Mouse (Mus musculus): ENCODE measurements around the gene Ccna1. TPM values are rescaled to one million over a fixed set of nuclear protein-coding genes. Genes with fewer than 3 reads are reported as not detected.
A peak's percentile ranks its signal among the peaks of the same experiment; 100 is the strongest.

Gene Ccna1
- polyA plus RNA-seq, 1 experiment from 2014 or later = 2.6 TPM

- peak overlapping the region; percentile 81 for H3K27ac ChIP-seq
- no peak for DNase-seq (ENCODE audit: low spot score)
- 6% methylated on average over 11 of the region's 11 CpGs for WGBS
- H3K4me1 ChIP-seq = peaks cover 17% of the 10 kb centered on the region
- H3K9me3 ChIP-seq (replicated peaks) = no peaks in the 10 kb centered on the region
- peak overlapping the region; percentile 73 for H3K4me3 ChIP-seq
- H3K27me3 ChIP-seq (ENCODE audit: low read depth, poor library complexity, severe bottlenecking) = peaks cover 65% of the 10 kb centered on the region
- H3K36me3 ChIP-seq = no peaks in the 10 kb centered on the region
Observed at GRCm38 (mm10) chr3:55055747-55056120, 433 bp upstream of the Ccna1 start.

DNA sequence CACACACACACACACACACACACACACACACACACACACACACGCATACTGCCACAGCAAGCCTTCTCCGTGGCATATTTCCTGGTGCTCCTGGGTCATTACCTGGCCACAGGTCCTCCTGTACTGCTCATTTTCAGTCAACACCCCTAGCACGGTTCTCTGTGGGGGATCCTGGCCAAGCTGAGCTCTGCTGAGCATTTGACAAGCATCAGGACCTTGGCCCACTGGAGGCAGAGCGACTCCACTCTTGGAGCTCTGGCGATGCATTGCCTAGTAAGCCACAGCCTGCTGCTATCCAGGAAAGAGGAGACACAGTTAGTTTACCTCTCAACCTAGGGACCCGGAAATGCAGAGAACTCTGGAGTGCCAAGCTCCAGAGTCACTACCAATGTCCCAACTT, 1.1 kb downstream of the Ccna1 start:
- Histone ChIP-seq H3K27me3 (ENCODE audit: low read depth, poor library complexity, severe bottlenecking) (peaks cover 65% of the 10 kb centered on the region), H3K27ac (peak overlapping the region; percentile 81; the same call in 1 of the 2 replicates), H3K9me3 (replicated peaks) (no peaks in the 10 kb centered on the region), H3K4me3 (peak overlapping the region; percentile 73), H3K4me1 (peaks cover 17% of the 10 kb centered on the region), H3K36me3 (no peaks in the 10 kb centered on the region)
- no peak for DNase-seq (ENCODE audit: low spot score)
- 47% methylated on average over 6 of the region's 6 CpGs for WGBS

DNA sequence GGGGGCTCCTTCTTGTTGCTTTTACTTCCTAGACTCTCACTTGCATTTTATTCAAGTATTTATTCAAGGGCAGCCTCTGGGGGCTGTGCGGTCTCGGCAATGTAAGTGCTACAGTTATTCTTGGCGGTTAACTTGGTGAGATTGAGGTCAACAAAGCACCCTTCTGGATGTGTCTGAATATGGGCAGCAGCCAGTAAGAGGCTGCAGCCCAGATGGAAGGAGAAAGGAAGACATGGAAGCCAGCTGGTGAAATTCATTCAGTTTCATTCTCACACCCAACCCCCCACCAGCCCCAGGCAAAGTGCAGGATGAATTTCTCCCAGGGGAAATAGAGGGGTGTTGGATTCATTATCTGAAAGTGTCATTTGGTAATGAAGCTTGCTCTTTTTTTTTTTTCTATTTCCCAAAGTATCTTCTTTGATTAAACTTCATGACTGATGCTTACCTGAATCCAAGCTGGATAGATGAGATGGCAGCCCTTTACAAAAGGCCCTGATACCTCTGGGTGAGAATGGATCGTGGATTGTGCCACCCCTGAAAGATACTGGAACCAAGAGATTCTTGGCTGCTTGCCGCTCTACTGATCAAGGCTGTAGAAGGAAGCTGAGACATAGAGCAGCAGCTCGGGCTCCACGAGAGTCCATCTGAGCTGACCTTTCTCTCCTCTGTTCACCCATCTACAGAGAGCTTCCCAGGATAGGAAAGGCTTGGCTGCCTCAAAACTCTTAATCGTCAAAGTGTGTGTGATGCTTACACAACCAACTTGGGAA, 10.5 kb downstream of the Ccna1 start:
- no peaks in the 10 kb centered on the region for H3K9me3 ChIP-seq (replicated peaks)

DNA sequence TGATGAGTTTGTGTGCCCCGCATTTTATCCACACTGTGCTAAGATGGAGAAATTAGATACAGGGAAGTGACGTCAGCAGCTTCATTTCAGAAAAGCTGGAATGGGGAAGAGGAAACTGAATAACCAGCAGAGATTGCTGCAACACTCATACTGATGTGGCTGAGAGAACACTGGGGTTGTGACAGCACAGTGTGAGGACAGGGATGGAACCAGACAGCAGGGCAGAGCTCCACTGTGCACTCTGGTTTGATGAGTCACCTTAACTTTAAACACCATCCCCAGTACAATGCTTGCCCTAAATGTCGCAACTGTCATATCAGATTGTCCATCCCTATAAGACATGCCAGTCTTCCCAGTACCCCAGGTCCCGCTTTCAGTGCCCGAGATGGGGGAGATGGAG, 17.7 kb downstream of the Ccna1 start:
- H3K27me3 ChIP-seq (ENCODE audit: low read depth, poor library complexity, severe bottlenecking) = no peaks in the 10 kb centered on the region
- no peaks in the 10 kb centered on the region for H3K36me3 ChIP-seq
- no peak overlapping the region for H3K4me3 ChIP-seq
- H3K9me3 ChIP-seq (replicated peaks) = no peaks in the 10 kb centered on the region
- H3K27ac ChIP-seq = no peak overlapping the region
- DNase-seq (ENCODE audit: low spot score) = no peak
- 91% methylated on average over 5 of the region's 5 CpGs for WGBS
- H3K4me1 ChIP-seq = peaks cover 9% of the 10 kb centered on the region

More for the DNA sequence above, 10.5 kb downstream of the Ccna1 start:
- H3K36me3 ChIP-seq = no peaks in the 10 kb centered on the region
- no peaks in the 10 kb centered on the region for H3K4me1 ChIP-seq
- no peak overlapping the region for H3K27ac ChIP-seq
- H3K4me3 ChIP-seq = no peak overlapping the region
- no peak for DNase-seq (ENCODE audit: low spot score)
- H3K27me3 ChIP-seq (ENCODE audit: low read depth, poor library complexity, severe bottlenecking) = no peaks in the 10 kb centered on the region
- WGBS = 81% methylated on average over 8 of the region's 8 CpGs

- 81% methylated on average over 7 of the region's 7 CpGs for WGBS
- Histone ChIP-seq H3K27ac (no peak overlapping the region), H3K9me3 (replicated peaks) (no peaks in the 10 kb centered on the region), H3K36me3 (no peaks in the 10 kb centered on the region), H3K27me3 (ENCODE audit: low read depth, poor library complexity, severe bottlenecking) (no peaks in the 10 kb centered on the region), H3K4me3 (no peak overlapping the region), H3K4me1 (0 out of 2 replicates have a peak, but pooled peaks cover 3% of the 10 kb centered on the region)
- no peak for DNase-seq (ENCODE audit: low spot score)
Observed at GRCm38 (mm10) chr3:55027271-55027840, 27.9 kb downstream of the Ccna1 start.

DNA sequence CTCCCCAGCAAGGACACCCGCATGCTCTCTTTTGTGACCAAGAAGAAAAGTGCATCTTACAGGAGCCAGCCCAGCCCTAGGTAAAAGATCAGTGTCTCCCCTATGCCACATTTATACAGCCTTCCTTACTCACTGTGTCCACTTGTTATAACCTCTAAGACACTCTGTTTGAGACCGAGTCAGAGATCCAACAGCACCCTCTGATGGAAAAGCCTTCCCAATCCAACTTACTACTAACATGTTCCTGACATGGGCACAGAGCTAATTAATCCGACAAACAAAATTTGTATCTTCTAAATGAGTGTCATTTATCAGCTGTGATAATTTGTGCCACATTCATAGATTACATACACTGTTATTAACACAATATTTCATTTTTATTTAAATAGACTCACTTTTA, 29.8 kb downstream of the Ccna1 start:
- H3K4me3 ChIP-seq = no peak overlapping the region
- H3K36me3 ChIP-seq = no peaks in the 10 kb centered on the region
- WGBS = 79% methylated on average over 3 of the region's 3 CpGs
- H3K27me3 ChIP-seq (ENCODE audit: low read depth, poor library complexity, severe bottlenecking) = no peaks in the 10 kb centered on the region
- H3K4me1 ChIP-seq = 0 out of 2 replicates have a peak, but pooled peaks cover 3% of the 10 kb centered on the region
- H3K9me3 ChIP-seq (replicated peaks) = no peaks in the 10 kb centered on the region
- no peak for DNase-seq (ENCODE audit: low spot score)
- H3K27ac ChIP-seq = no peak overlapping the region

DNA sequence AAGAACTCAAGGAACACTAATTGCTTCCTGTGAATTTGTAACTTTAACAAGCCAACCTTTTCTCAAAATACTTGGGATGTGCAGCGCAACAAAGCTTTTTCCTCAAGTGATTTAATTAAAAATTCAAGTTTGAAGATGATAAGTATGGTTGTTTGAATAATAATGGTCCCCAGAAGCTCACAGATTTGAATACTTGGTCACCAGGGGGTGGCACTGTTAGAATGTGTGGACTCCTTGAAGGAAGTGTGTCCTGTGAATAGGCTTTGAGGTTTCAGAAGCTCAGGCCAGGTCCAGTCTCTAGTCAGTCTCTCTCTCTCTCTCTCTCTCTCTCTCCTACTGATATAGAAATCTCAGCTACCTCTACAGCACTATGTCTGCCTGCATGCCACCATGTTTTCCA, 32.0 kb downstream of the Ccna1 start:
- 94% methylated on average over 1 of the region's 1 CpGs for WGBS
- DNase-seq (ENCODE audit: low spot score) = no peak

GRCm38 (mm10) chr3:55022247-55022646, 33.1 kb downstream of the Ccna1 start:
- no peaks in the 10 kb centered on the region for H3K9me3 ChIP-seq (replicated peaks)
- no peaks in the 10 kb centered on the region for H3K4me1 ChIP-seq
- no peak overlapping the region for H3K4me3 ChIP-seq
- 83% methylated on average over 1 of the region's 1 CpGs for WGBS
- DNase-seq (ENCODE audit: low spot score) = no peak
- no peaks in the 10 kb centered on the region for H3K27me3 ChIP-seq (ENCODE audit: low read depth, poor library complexity, severe bottlenecking)
- no peaks in the 10 kb centered on the region for H3K36me3 ChIP-seq
- H3K27ac ChIP-seq = no peak overlapping the region

More for the DNA sequence above, 32.0 kb downstream of the Ccna1 start:
- H3K27me3 ChIP-seq (ENCODE audit: low read depth, poor library complexity, severe bottlenecking) = no peaks in the 10 kb centered on the region
- no peaks in the 10 kb centered on the region for H3K9me3 ChIP-seq (replicated peaks)
- H3K4me1 ChIP-seq = 0 out of 2 replicates have a peak, but pooled peaks cover 3% of the 10 kb centered on the region
- H3K36me3 ChIP-seq = no peaks in the 10 kb centered on the region
- no peak overlapping the region for H3K27ac ChIP-seq
- H3K4me3 ChIP-seq = no peak overlapping the region

- Histone ChIP-seq H3K36me3 (no peaks in the 10 kb centered on the region), H3K27ac (no peak overlapping the region), H3K9me3 (replicated peaks) (no peaks in the 10 kb centered on the region), H3K27me3 (ENCODE audit: low read depth, poor library complexity, severe bottlenecking) (no peaks in the 10 kb centered on the region), H3K4me1 (no peaks in the 10 kb centered on the region), H3K4me3 (no peak overlapping the region)
- 73% methylated on average over 4 of the region's 4 CpGs for WGBS
- no peak for DNase-seq (ENCODE audit: low spot score)
Observed at GRCm38 (mm10) chr3:55012536-55012935, 42.8 kb downstream of the Ccna1 start.

- 35% methylated on average over 7 of the region's 7 CpGs for WGBS
- Histone ChIP-seq H3K4me1 (no peaks in the 10 kb centered on the region), H3K36me3 (no peaks in the 10 kb centered on the region), H3K27ac (no peak overlapping the region), H3K4me3 (no peak overlapping the region), H3K27me3 (ENCODE audit: low read depth, poor library complexity, severe bottlenecking) (no peaks in the 10 kb centered on the region), H3K9me3 (replicated peaks) (no peaks in the 10 kb centered on the region)
- DNase-seq (ENCODE audit: low spot score) = peak; percentile 47
Observed at GRCm38 (mm10) chr3:55011681-55012080, 43.6 kb downstream of the Ccna1 start.

GRCm38 (mm10) chr3:55008965-55009741, 46.1 kb downstream of the Ccna1 start:
- Histone ChIP-seq H3K27me3 (ENCODE audit: low read depth, poor library complexity, severe bottlenecking) (no peaks in the 10 kb centered on the region), H3K4me3 (no peak overlapping the region), H3K4me1 (no peaks in the 10 kb centered on the region), H3K27ac (no peak overlapping the region), H3K36me3 (no peaks in the 10 kb centered on the region), H3K9me3 (replicated peaks) (no peaks in the 10 kb centered on the region)
- no peak for DNase-seq (ENCODE audit: low spot score)
- WGBS = 83% methylated on average over 6 of the region's 6 CpGs

DNA sequence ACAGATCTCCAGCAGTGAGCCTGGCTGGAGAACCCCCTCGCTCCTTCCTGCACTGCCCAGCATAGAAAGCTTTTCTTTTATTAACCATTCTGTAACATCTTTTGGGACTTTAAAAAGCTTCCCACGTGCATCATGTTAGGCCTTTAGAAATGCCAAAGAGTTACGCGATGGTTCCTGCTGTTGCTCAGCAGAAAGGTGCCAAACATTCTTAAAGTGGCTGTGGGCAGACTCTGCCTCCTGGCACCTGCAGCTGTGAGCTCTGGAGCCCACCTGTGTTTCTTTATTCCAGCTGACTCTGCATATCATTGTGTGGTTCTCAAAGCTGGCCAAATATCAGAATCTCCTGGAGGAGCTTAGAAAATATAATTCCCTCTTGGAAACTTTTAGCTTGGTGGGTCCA, 51.3 kb downstream of the Ccna1 start:
- no peaks in the 10 kb centered on the region for H3K9me3 ChIP-seq (replicated peaks)
- no peaks in the 10 kb centered on the region for H3K27me3 ChIP-seq (ENCODE audit: low read depth, poor library complexity, severe bottlenecking)
- no peak for DNase-seq (ENCODE audit: low spot score)
- no peak overlapping the region for H3K4me3 ChIP-seq
- H3K27ac ChIP-seq = no peak overlapping the region
- WGBS = 72% methylated on average over 4 of the region's 4 CpGs
- no peaks in the 10 kb centered on the region for H3K36me3 ChIP-seq
- H3K4me1 ChIP-seq = no peaks in the 10 kb centered on the region

- H3K4me3 ChIP-seq = no peak overlapping the region
- 69% methylated on average over 4 of the region's 4 CpGs for WGBS
Observed at GRCm38 (mm10) chr3:55001677-55002076, 53.6 kb downstream of the Ccna1 start.

More at GRCm38 (mm10) chr3:55001677-55002076, 53.6 kb downstream of the Ccna1 start:
- no peaks in the 10 kb centered on the region for H3K27me3 ChIP-seq (ENCODE audit: low read depth, poor library complexity, severe bottlenecking)
- H3K36me3 ChIP-seq = no peaks in the 10 kb centered on the region
- H3K4me1 ChIP-seq = no peaks in the 10 kb centered on the region
- H3K27ac ChIP-seq = no peak overlapping the region
- DNase-seq (ENCODE audit: low spot score) = no peak
- H3K9me3 ChIP-seq (replicated peaks) = no peaks in the 10 kb centered on the region
